Comparison of ENCODE assay signal across 8 mouse cellular contexts in genomic region chr9:57261516-57261912, GRCm38 (mm10). TPM values are rescaled to one million over a fixed set of nuclear protein-coding genes. Genes with fewer than 3 reads are reported as not detected.
A peak's percentile ranks its signal among the peaks of the same experiment; 100 is the strongest.
DNase-seq lines count a peak whose midpoint lies in the region; ATAC-seq and TF ChIP-seq lines count a peak whose summit lies in the region.
"Had no signal": no experiment of that assay in that cellular context is flagged by ENCODE, and none has a peak within 500 bp of the region (broad histone marks: within the 10 kb centered on the region; RNA-seq: fewer than 3 reads in every experiment).

No protein-coding gene starts in this region.

- peak overlapping the region; percentile 67 for H3K9ac ChIP-seq in hindbrain, postnatal 0 days (replicated peaks; ENCODE audit: low read length)

- H3K36me3 ChIP-seq in hindbrain, postnatal 0 days (ENCODE audit: insufficient read depth, low read length) = no peaks in the 10 kb centered on the region
- H3K36me3 ChIP-seq in limb, embryonic 10.5 days = peaks cover 27% of the 10 kb centered on the region
- peaks cover 25% of the 10 kb centered on the region for H3K36me3 ChIP-seq in midbrain, embryonic 10.5 days

- H3K27me3 ChIP-seq in hindbrain, postnatal 0 days (ENCODE audit: insufficient read depth, low read length) = no peaks in the 10 kb centered on the region
- H3K27me3 ChIP-seq in limb, embryonic 10.5 days (ENCODE audit: low read depth, poor library complexity, severe bottlenecking) = peaks cover 36% of the 10 kb centered on the region
- peaks cover 48% of the 10 kb centered on the region for H3K27me3 ChIP-seq in midbrain, embryonic 10.5 days (ENCODE audit: low read depth, poor library complexity, severe bottlenecking)

- H3K4me1 ChIP-seq in hindbrain, postnatal 0 days (ENCODE audit: insufficient read depth, low read length) = no peaks in the 10 kb centered on the region; the same call in 1 of the 2 replicates
- H3K4me1 ChIP-seq in limb, embryonic 10.5 days = peaks cover 54% of the 10 kb centered on the region
- peaks cover 40% of the 10 kb centered on the region for H3K4me1 ChIP-seq in midbrain, embryonic 10.5 days

- H3K27ac ChIP-seq in hindbrain, postnatal 0 days = peak overlapping the region; percentile 69; the same call in 1 of the 2 replicates
- H3K27ac ChIP-seq in limb, embryonic 10.5 days = peak overlapping the region; percentile 93
- H3K27ac ChIP-seq in midbrain, embryonic 10.5 days (replicated peaks) = peak overlapping the region; percentile 91

- peak; percentile 53 for DNase-seq in cerebellum, adult 9-11 months
- DNase-seq in gastrocnemius, postnatal 14 days = peak; percentile 75
- DNase-seq in hindbrain, postnatal 0 days (ENCODE audit: low spot score) = peak; percentile 32
- peak; percentile 63 for DNase-seq in limb, embryonic 10.5 days (ENCODE audit: low spot score)
- peak; percentile 42 for DNase-seq in midbrain, embryonic 10.5 days (ENCODE audit: low spot score)
- peak; percentile 51 for DNase-seq in spleen, adult 12 weeks (ENCODE audit: low spot score)

- peak overlapping the region; percentile 70 for H3K4me3 ChIP-seq in hindbrain, postnatal 0 days (ENCODE audit: low read length)
- peak overlapping the region; percentile 94 for H3K4me3 ChIP-seq in limb, embryonic 10.5 days
- peak overlapping the region; percentile 90 for H3K4me3 ChIP-seq in midbrain, embryonic 10.5 days

- TF ChIP-seq CTCF in hindbrain, postnatal 0 days (IDR thresholded peaks at IDR 0.05; ENCODE audit: low read depth) = no peak

- peak overlapping the region; percentile 97 for H3K4me2 ChIP-seq in hindbrain, postnatal 0 days (ENCODE audit: low read depth, low read length)

- 2% methylated on average over 26 of the region's 26 CpGs for WGBS in hindbrain, postnatal 0 days
- under 1% methylated on average over 26 of the region's 26 CpGs for WGBS in limb, embryonic 10.5 days
- under 1% methylated on average over 26 of the region's 26 CpGs for WGBS in midbrain, embryonic 10.5 days

- H3K9me3 ChIP-seq in hindbrain, postnatal 0 days (ENCODE audit: low read length) = no peaks in the 10 kb centered on the region
- no peaks in the 10 kb centered on the region for H3K9me3 ChIP-seq in limb, embryonic 10.5 days (replicated peaks)
- H3K9me3 ChIP-seq in midbrain, embryonic 10.5 days (replicated peaks) = no peaks in the 10 kb centered on the region

- ATAC-seq in activated CD4-positive, CD25-positive, alpha-beta regulatory T cell, adult 4 months = peak; percentile 21
- ATAC-seq in hindbrain, postnatal 0 days = peak; percentile 11

- intact Hi-C loops in gastrocnemius, postnatal 14 days (cut with DNase I; ENCODE audit: low total_unique reads) = loop anchor here (2.0 kb wide), 1 partner anchor 173 kb away; no protein-coding TSS in a partner anchor

RNA-seq across cellular contexts. Expression of gene 1700017B05Rik, which starts 0.9 kb away (rescaled TPM):
- polyA plus RNA-seq in activated CD4-positive, CD25-positive, alpha-beta regulatory T cell, adult 4 months (2017; shearing (Covaris generic)) = 10 to 100 TPM; 14.7 to 22.8 TPM
- total RNA-seq in gastrocnemius, postnatal 14 days (2021) = 1 to 10 TPM; 6.4 to 7.3 TPM
- 10.6 and 14.7 TPM in 2 replicates for total RNA-seq in hindbrain, postnatal 0 days (2014; rRNA removed)
- polyA plus RNA-seq in hindbrain, postnatal 0 days (2015; fragmentation: Nextera tagmentation; extraction: Ambion mirVana) = 5.2 and 5.3 TPM in 2 replicates
- polyA plus RNA-seq in limb, embryonic 10.5 days (2016; fragmentation: Nextera tagmentation; extraction: Ambion mirVana) = 17.7 and 19.2 TPM in 2 replicates
- polyA plus RNA-seq in midbrain, embryonic 10.5 days (2016; fragmentation: Nextera tagmentation; extraction: Ambion mirVana) = 11.8 TPM in 2 replicates

RNA-seq across cellular contexts. Expression of gene Trcg1, which starts 25.2 kb away (rescaled TPM):
- not detected for polyA plus RNA-seq in activated CD4-positive, CD25-positive, alpha-beta regulatory T cell, adult 4 months (2017; shearing (Covaris generic))
- total RNA-seq in gastrocnemius, postnatal 14 days (2021) = not detected
- total RNA-seq in hindbrain, postnatal 0 days (2014; rRNA removed) = not detected in 2 replicates
- not detected in 2 replicates for polyA plus RNA-seq in hindbrain, postnatal 0 days (2015; fragmentation: Nextera tagmentation; extraction: Ambion mirVana)
- not detected in 2 replicates for polyA plus RNA-seq in limb, embryonic 10.5 days (2016; fragmentation: Nextera tagmentation; extraction: Ambion mirVana)
- polyA plus RNA-seq in midbrain, embryonic 10.5 days (2016; fragmentation: Nextera tagmentation; extraction: Ambion mirVana) = not detected in 2 replicates
- total RNA-seq: gastrocnemius, adult 8-10 months had no signal

Comparison
In these comparisons a context has a peak if more than half of its experiments do, and no peak if none do; other contexts are left out.
1. Peak in every context shown above with its lines: DNase-seq, ATAC-seq, H3K4me3 ChIP-seq and H3K27ac ChIP-seq.